Mouse (Mus musculus) heart, embryonic 15.5 days (tissue): ENCODE results near the gene Cebpg. TPM values are rescaled to one million over a fixed set of nuclear protein-coding genes. Genes with fewer than 3 reads are reported as not detected.

Experiments used
- ATAC-seq: fragments of 200-750 bp; cut with Nextera tagmentation; replicated peaks from 2 replicates; pipeline ENCODE4 v1.8.0; 2017; ENCODE audit warnings: low read depth, moderate TSS enrichment; ENCODE audit not compliant: insufficient number of reproducible peaks, insufficient read depth, low FRiP score
- H3K27ac ChIP-seq: fragments of 300-500 bp; sonication (generic); 2 replicates; pipeline ENCODE4 v1.5.1; 2015; ENCODE audit warnings: mild to moderate bottlenecking, inconsistent platforms
- H3K27me3 ChIP-seq: fragments of 300-500 bp; sonication (generic); 2 replicates; pipeline ENCODE4 v1.6.1; 2015; ENCODE audit warnings: inconsistent platforms
- H3K36me3 ChIP-seq: fragments of 300-500 bp; sonication (generic); 2 replicates; pipeline ENCODE4 v1.6.1; 2015; ENCODE audit warnings: mild to moderate bottlenecking, inconsistent platforms
- H3K4me1 ChIP-seq: fragments of 300-500 bp; sonication (generic); replicated peaks from 2 replicates; pipeline ENCODE4 v1.6.1; 2015; ENCODE audit warnings: inconsistent platforms
- H3K4me2 ChIP-seq: fragments of 300-500 bp; sonication (generic); 2 replicates; pipeline ENCODE4 v1.6.1; 2015; ENCODE audit warnings: inconsistent platforms, mild to moderate bottlenecking, moderate library complexity
- H3K4me3 ChIP-seq: fragments of 300-500 bp; sonication (generic); 2 replicates; pipeline ENCODE4 v1.5.1; 2015; ENCODE audit warnings: mild to moderate bottlenecking, inconsistent platforms
- H3K9ac ChIP-seq: fragments of 300-500 bp; sonication (generic); 2 replicates; pipeline ENCODE4 v1.6.1; 2015; ENCODE audit warnings: mild to moderate bottlenecking, inconsistent platforms
- H3K9me3 ChIP-seq: fragments of 300-500 bp; sonication (generic); replicated peaks from 2 replicates; pipeline ENCODE4 v1.6.1; 2016; ENCODE audit warnings: inconsistent platforms
- WGBS: fragments of 180-500 bp; shearing (Covaris S2); methylation state at CpG from one replicate; pipeline ENCODE4 v1.1.7; 2015; ENCODE audit warnings: mixed read lengths; 5-methylcytosine and 5-hydroxymethylcytosine counted together
- polyA plus RNA-seq: library from polyadenylated mRNA; unstranded; fragments of >200 nt; fragmentation: Nextera tagmentation; extraction: Ambion mirVana; gene quantifications from 2 replicates; pipeline ENCODE4 v1.2.1, GENCODE M21; 2015

The Cebpg gene
- polyA plus RNA-seq, 1 experiment from 2014 or later, result 18.0 TPM

- ATAC-seq, result no peak
- WGBS, result 46% methylated on average over 4 of the region's 4 CpGs
- peak overlapping the region; percentile 66; the same call in 1 of the 2 replicates for H3K27ac ChIP-seq
Measured at GRCm38 (mm10) chr7:35035565-35035964, 20.8 kb downstream of the Cebpg start.

DNA sequence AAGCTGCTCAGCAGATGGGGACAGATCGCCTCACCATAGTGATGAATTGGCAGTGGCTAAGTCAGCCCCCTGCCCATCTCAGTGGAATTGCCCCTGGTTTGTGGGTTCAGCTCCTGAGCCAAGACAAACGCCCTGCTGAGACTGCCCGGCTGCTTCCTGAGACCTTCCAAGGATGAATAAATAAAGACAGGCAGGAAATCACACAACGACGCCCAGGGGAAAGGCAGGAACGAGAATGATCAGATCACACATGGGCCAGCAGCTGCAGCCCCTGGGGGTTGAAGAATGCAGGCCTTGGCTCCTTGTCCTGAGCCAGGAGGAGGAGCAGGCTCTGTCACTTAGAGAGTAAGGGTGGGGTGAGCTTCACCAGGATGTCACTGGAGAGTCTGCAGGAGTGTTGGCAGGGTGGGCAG, 21.2 kb downstream of the Cebpg start:
- peaks cover 26% of the 10 kb centered on the region for H3K4me1 ChIP-seq
- no peak overlapping the region for H3K9ac ChIP-seq
- H3K36me3 ChIP-seq, result no peaks in the 10 kb centered on the region
- H3K4me3 ChIP-seq, result no peak overlapping the region
- no peaks in the 10 kb centered on the region for H3K27me3 ChIP-seq
- no peak; the same call in 1 of the 2 replicates for ATAC-seq
- peak overlapping the region; percentile 25; the same call in 1 of the 2 replicates for H3K27ac ChIP-seq
- WGBS, result 42% methylated on average over 6 of the region's 6 CpGs
- no peak overlapping the region for H3K4me2 ChIP-seq
- H3K9me3 ChIP-seq, result no peaks in the 10 kb centered on the region

More at GRCm38 (mm10) chr7:35035565-35035964, 20.8 kb downstream of the Cebpg start:
- Histone ChIP-seq H3K9ac (no peak overlapping the region), H3K9me3 (no peaks in the 10 kb centered on the region), H3K36me3 (no peaks in the 10 kb centered on the region), H3K4me2 (no peak overlapping the region), H3K4me1 (peaks cover 26% of the 10 kb centered on the region), H3K4me3 (no peak overlapping the region), H3K27me3 (no peaks in the 10 kb centered on the region)

DNA sequence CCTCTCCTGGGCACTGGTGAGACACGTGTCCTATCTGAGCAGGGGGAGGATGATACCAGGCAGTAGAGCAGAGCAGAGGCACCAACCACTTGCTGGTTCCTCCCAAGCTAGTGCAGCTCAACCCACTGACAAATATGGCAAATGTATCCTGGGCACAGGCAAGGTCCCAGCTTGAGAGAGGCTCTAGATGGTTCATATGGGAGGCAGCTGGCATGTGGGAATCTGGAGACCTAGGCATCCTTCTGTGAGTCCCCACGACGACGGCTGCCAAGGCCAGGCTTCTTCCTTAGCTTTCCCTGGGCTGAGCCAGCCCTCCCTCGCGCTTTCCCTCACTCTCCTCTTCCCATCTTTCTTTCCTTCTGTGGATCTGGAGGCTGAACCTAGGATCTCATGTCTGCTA, 25.8 kb downstream of the Cebpg start:
- WGBS, result 75% methylated on average over 6 of the region's 6 CpGs
- Histone ChIP-seq H3K36me3 (no peaks in the 10 kb centered on the region), H3K27ac (no peak overlapping the region), H3K4me3 (no peak overlapping the region), H3K9ac (no peak overlapping the region), H3K27me3 (no peaks in the 10 kb centered on the region), H3K4me1 (peaks cover 20% of the 10 kb centered on the region), H3K4me2 (no peak overlapping the region), H3K9me3 (no peaks in the 10 kb centered on the region)
- no peak for ATAC-seq

- no peak for ATAC-seq
Measured at GRCm38 (mm10) chr7:35029648-35030047, 26.7 kb downstream of the Cebpg start.

GRCm38 (mm10) chr7:35029228-35029627, 27.1 kb downstream of the Cebpg start:
- Histone ChIP-seq H3K27ac (no peak overlapping the region), H3K4me1 (peaks cover 9% of the 10 kb centered on the region; the same call in 1 of the 2 replicates), H3K9ac (no peak overlapping the region), H3K4me2 (no peak overlapping the region), H3K9me3 (no peaks in the 10 kb centered on the region), H3K27me3 (no peaks in the 10 kb centered on the region), H3K36me3 (no peaks in the 10 kb centered on the region), H3K4me3 (no peak overlapping the region)
- 74% methylated on average over 5 of the region's 5 CpGs for WGBS
- no peak for ATAC-seq

More at GRCm38 (mm10) chr7:35029648-35030047, 26.7 kb downstream of the Cebpg start:
- H3K9ac ChIP-seq, result no peak overlapping the region
- WGBS, result 73% methylated on average over 3 of the region's 3 CpGs
- no peak overlapping the region for H3K4me3 ChIP-seq
- H3K4me1 ChIP-seq, result peaks cover 11% of the 10 kb centered on the region
- H3K27ac ChIP-seq, result no peak overlapping the region
- no peaks in the 10 kb centered on the region for H3K36me3 ChIP-seq
- no peak overlapping the region for H3K4me2 ChIP-seq
- H3K27me3 ChIP-seq, result no peaks in the 10 kb centered on the region
- no peaks in the 10 kb centered on the region for H3K9me3 ChIP-seq

GRCm38 (mm10) chr7:35028559-35028958, 27.8 kb downstream of the Cebpg start:
- Histone ChIP-seq H3K4me1 (peaks cover 9% of the 10 kb centered on the region; the same call in 1 of the 2 replicates), H3K36me3 (no peaks in the 10 kb centered on the region), H3K27me3 (no peaks in the 10 kb centered on the region), H3K9ac (no peak overlapping the region), H3K4me3 (no peak overlapping the region), H3K4me2 (no peak overlapping the region), H3K9me3 (no peaks in the 10 kb centered on the region), H3K27ac (no peak overlapping the region)
- WGBS, result 66% methylated on average over 16 of the region's 16 CpGs
- no peak for ATAC-seq

GRCm38 (mm10) chr7:35027801-35028420, 28.5 kb downstream of the Cebpg start:
- no peaks in the 10 kb centered on the region for H3K9me3 ChIP-seq
- H3K9ac ChIP-seq, result no peak overlapping the region
- H3K27ac ChIP-seq, result no peak overlapping the region
- H3K36me3 ChIP-seq, result no peaks in the 10 kb centered on the region
- ATAC-seq, result no peak
- no peaks in the 10 kb centered on the region for H3K27me3 ChIP-seq
- H3K4me1 ChIP-seq, result peaks cover 9% of the 10 kb centered on the region; the same call in 1 of the 2 replicates
- H3K4me2 ChIP-seq, result no peak overlapping the region
- 67% methylated on average over 9 of the region's 9 CpGs for WGBS
- H3K4me3 ChIP-seq, result no peak overlapping the region

DNA sequence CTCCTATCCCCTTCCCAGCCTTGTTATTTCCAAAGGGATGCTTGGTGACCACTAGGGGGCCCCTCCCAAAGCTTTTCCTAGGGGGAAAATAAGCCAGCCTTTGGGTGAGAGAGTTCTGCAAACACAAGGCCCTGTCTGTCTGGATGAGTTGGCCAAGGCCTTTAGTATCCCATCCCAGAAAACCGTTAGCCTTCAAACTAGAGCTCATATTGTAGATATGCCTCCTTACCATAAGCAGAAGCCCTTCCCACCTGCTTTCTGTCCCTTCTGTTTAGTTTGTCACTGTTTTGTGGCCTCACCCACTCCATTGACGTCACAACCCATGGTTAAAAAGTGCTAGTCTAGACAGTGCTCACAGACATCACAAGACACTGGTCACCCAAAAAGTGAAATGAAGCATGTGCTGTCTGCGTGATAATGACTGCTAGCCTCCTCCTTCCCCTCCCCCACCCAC, 29.5 kb downstream of the Cebpg start:
- peaks cover 9% of the 10 kb centered on the region; the same call in 1 of the 2 replicates for H3K4me1 ChIP-seq
- H3K9me3 ChIP-seq, result no peaks in the 10 kb centered on the region
- ATAC-seq, result no peak
- no peak overlapping the region for H3K9ac ChIP-seq
- WGBS, result 67% methylated on average over 3 of the region's 3 CpGs
- H3K27ac ChIP-seq, result no peak overlapping the region
- H3K36me3 ChIP-seq, result no peaks in the 10 kb centered on the region
- no peak overlapping the region for H3K4me2 ChIP-seq
- no peak overlapping the region for H3K4me3 ChIP-seq
- no peaks in the 10 kb centered on the region for H3K27me3 ChIP-seq

DNA sequence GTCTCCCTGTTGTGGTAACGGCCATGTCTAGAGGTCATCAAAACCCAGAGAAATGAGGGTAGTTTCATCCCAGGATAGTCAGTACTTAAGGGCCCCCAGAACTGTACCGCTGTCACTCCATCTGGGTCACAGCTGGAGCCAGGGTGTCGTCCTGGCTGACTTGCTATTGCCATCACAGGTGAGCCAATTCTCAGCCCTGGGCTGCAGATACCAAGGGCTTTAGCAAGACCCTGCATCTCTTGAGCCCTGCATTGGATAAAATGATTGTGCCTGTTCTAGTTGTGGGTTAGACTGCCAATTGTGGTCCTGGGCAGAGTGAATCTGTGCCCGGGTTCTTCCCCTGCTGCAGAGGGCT, 30.1 kb downstream of the Cebpg start:
- H3K4me1 ChIP-seq, result peaks cover 9% of the 10 kb centered on the region; the same call in 1 of the 2 replicates
- 78% methylated on average over 4 of the region's 4 CpGs for WGBS
- H3K9me3 ChIP-seq, result no peaks in the 10 kb centered on the region
- no peak overlapping the region for H3K27ac ChIP-seq
- H3K4me2 ChIP-seq, result no peak overlapping the region
- no peaks in the 10 kb centered on the region for H3K27me3 ChIP-seq
- no peak overlapping the region for H3K9ac ChIP-seq
- no peaks in the 10 kb centered on the region for H3K36me3 ChIP-seq
- no peak overlapping the region for H3K4me3 ChIP-seq
- no peak for ATAC-seq

DNA sequence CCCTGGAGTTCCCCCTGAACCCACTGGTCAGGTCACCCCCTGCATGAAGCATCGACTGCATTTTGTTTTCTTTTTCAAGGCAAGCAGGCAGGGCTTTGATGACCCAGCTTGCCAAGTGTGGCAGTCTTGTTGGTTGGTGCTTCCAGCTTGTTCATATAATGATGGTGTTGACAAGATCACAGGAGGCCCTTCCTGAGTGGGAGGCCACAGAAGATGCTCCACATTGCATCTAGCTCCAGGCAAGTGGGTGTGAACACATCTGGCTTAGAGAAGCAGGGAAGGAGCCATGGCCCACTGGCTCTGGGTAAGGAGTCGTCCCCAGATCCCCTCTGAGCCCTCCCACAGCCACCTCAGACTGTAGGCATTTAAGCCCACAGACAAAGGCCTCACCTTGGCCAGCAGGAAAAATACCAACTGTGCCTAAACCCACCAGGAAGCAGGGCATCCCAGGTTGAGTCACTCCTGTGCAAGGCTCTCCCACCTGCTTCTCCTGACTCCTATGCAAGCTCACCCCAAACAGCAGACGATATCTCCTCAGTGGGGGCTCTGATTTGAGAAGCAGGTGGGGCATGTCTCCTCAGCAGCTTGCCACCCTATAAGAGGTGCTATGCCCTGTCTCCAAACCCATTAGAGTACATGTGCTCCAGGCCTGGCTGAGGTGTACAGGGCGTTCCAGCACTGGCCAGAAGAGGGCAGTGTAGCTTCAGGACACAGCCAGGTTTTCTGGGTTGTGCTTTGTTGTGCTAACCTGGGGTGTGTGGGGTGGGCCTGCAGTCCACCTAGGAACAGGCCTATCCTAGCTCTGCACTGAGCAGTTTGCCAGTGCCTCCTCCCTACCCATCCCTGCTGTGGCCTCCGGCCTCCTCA, 30.7 kb downstream of the Cebpg start:
- no peaks in the 10 kb centered on the region for H3K27me3 ChIP-seq
- 37% methylated on average over 5 of the region's 5 CpGs for WGBS
- H3K4me2 ChIP-seq, result no peak overlapping the region
- peak; percentile 32; the same call in 1 of the 2 replicates for ATAC-seq
- no peaks in the 10 kb centered on the region for H3K9me3 ChIP-seq
- H3K4me1 ChIP-seq, result peaks cover 9% of the 10 kb centered on the region; the same call in 1 of the 2 replicates
- H3K9ac ChIP-seq, result no peak overlapping the region
- no peak overlapping the region for H3K27ac ChIP-seq
- no peak overlapping the region for H3K4me3 ChIP-seq
- no peaks in the 10 kb centered on the region for H3K36me3 ChIP-seq

DNA sequence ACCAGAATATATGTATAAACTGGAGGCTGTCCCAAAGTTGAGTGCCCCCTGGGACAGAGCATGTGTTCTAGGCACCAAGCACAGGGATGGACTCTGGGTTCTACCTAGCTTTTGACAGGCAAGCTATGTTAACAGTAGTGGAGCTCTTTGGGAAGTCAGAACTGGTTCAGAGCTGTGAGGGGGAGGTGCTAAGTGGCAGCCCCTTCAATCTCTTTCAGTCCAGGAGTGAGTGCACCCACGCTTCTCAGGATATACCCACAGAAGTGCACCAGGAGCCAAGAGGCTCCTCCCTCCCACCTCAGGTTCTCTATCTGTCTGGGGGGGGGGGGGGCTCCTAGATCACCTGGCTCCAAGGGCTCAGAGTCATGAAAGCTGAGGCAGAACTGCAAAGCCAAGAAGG, 31.9 kb downstream of the Cebpg start:
- Histone ChIP-seq H3K9ac (no peak overlapping the region), H3K4me2 (no peak overlapping the region), H3K4me1 (peaks cover 9% of the 10 kb centered on the region; the same call in 1 of the 2 replicates), H3K27ac (no peak overlapping the region), H3K4me3 (no peak overlapping the region), H3K27me3 (no peaks in the 10 kb centered on the region), H3K36me3 (no peaks in the 10 kb centered on the region), H3K9me3 (no peaks in the 10 kb centered on the region)
- 55% methylated on average over 1 of the region's 1 CpGs for WGBS
- no peak for ATAC-seq
